Mouse (Mus musculus) CD4-positive, CD25-positive, alpha-beta regulatory T cell, adult 4 months (primary cell): ENCODE measurements around the gene Cpb1. TPM values are rescaled to one million over a fixed set of nuclear protein-coding genes. Genes with fewer than 3 reads are reported as not detected.

ENCODE experiments used
- polyA plus RNA-seq, 2 experiments: library from polyadenylated mRNA; unstranded; fragments of 100-300 nt; shearing (Covaris generic); gene quantifications; one replicate each; pipeline ENCODE4 v1.2.1; 2017

Gene Cpb1
- polyA plus RNA-seq, 2 experiments from 2014 or later: not detected

Other genes starting within 250 kb of the Cpb1 start
- gene Hps3, start 240.4 kb downstream of the Cpb1 start, polyA plus RNA-seq: 10 to 100 TPM; 29.4 to 32.5 TPM
- 10 to 100 TPM; 70.5 to 78.2 TPM for gene Hltf, start 217.9 kb downstream of the Cpb1 start, polyA plus RNA-seq
- gene Gyg, start 120.4 kb downstream of the Cpb1 start, polyA plus RNA-seq: 100 to 1,000 TPM; 101 to 102 TPM
- gene Cpa3, start 33.6 kb downstream of the Cpb1 start, polyA plus RNA-seq: under 1 TPM in 1 of 2 experiments, not detected in 1; 0.51 TPM
- gene Agtr1b, start 91.4 kb upstream of the Cpb1 start, polyA plus RNA-seq: not detected